Mouse (Mus musculus) midbrain, embryonic 14.5 days (tissue): ENCODE measurements around the gene Sphk1. TPM values are rescaled to one million over a fixed set of nuclear protein-coding genes. Genes with fewer than 3 reads are reported as not detected.

ENCODE experiments used
- ATAC-seq: fragments of 200-750 bp; cut with Nextera tagmentation; 2 replicates; pipeline ENCODE4 v1.8.0; 2017; ENCODE audit warnings: moderate number of reproducible peaks, moderate library complexity; ENCODE audit not compliant: low FRiP score, low TSS enrichment
- DNase-seq: peaks from one replicate; pipeline ENCODE4 v3.0.0-alpha.2; 2015
- H3K27ac ChIP-seq: fragments of 300-500 bp; sonication (generic); replicated peaks from 2 replicates; pipeline ENCODE4 v1.5.1; 2014; ENCODE audit warnings: mild to moderate bottlenecking, low read depth, low read length, moderate library complexity
- H3K27me3 ChIP-seq: fragments of 300-500 bp; sonication (generic); 2 replicates; pipeline ENCODE4 v1.6.1; 2014; ENCODE audit warnings: low read length, control low read depth, mixed read lengths; ENCODE audit not compliant: control insufficient read depth, insufficient read depth
- H3K36me3 ChIP-seq: fragments of 300-500 bp; sonication (generic); 2 replicates; pipeline ENCODE4 v1.6.1; 2014; ENCODE audit warnings: low read length, control low read depth; ENCODE audit not compliant: control insufficient read depth, insufficient read depth
- H3K4me1 ChIP-seq: fragments of 300-500 bp; sonication (generic); 2 replicates; pipeline ENCODE4 v1.6.1; 2014; ENCODE audit warnings: mild to moderate bottlenecking, antibody characterized with exemption, low read length, control low read depth; ENCODE audit not compliant: control insufficient read depth, insufficient read depth
- H3K4me2 ChIP-seq: fragments of 300-500 bp; sonication (generic); 2 replicates; pipeline ENCODE4 v1.6.1; 2014; ENCODE audit warnings: mild to moderate bottlenecking, low read length, moderate library complexity
- H3K4me3 ChIP-seq: fragments of 300-500 bp; sonication (generic); replicated peaks from 2 replicates; pipeline ENCODE4 v1.5.1; 2014; ENCODE audit warnings: low read depth, low read length
- H3K9ac ChIP-seq: fragments of 300-500 bp; sonication (generic); replicated peaks from 2 replicates; pipeline ENCODE4 v1.6.1; 2014; ENCODE audit warnings: mild to moderate bottlenecking, low read length, moderate library complexity
- H3K9me3 ChIP-seq: fragments of 300-500 bp; sonication (generic); 2 replicates; pipeline ENCODE4 v1.6.1; 2016; ENCODE audit warnings: low read length, control low read depth, mixed read lengths; ENCODE audit not compliant: control insufficient read depth
- WGBS: fragments of 180-500 bp; shearing (Covaris S2); extraction: QIAGEN DNeasy Blood & Tissue Kit; methylation state at CpG from one replicate; pipeline ENCODE4 v1.1.7; 2014; 5-methylcytosine and 5-hydroxymethylcytosine counted together
- polyA plus RNA-seq: library from polyadenylated mRNA; unstranded; fragments of >200 nt; fragmentation: Nextera tagmentation; extraction: Ambion mirVana; gene quantifications from 2 replicates; pipeline ENCODE4 v1.2.1, GENCODE M21; 2014

The Sphk1 gene
- polyA plus RNA-seq, 1 experiment from 2014 or later, result 5.4 TPM

- peaks cover 42% of the 10 kb centered on the region for H3K4me1 ChIP-seq
- no peaks in the 10 kb centered on the region for H3K36me3 ChIP-seq
- no peaks in the 10 kb centered on the region for H3K27me3 ChIP-seq
- no peak overlapping the region; the same call in 1 of the 2 replicates for H3K4me2 ChIP-seq
- H3K4me3 ChIP-seq, result no peak overlapping the region
- no peak overlapping the region for H3K9ac ChIP-seq
- no peaks in the 10 kb centered on the region for H3K9me3 ChIP-seq
- WGBS, result 63% methylated on average over 6 of the region's 6 CpGs
- no peak for ATAC-seq
- DNase-seq, result no peak
- H3K27ac ChIP-seq, result no peak overlapping the region
Observed at GRCm38 (mm10) chr11:116574486-116574885, 43.8 kb downstream of the Sphk1 start.

- H3K27ac ChIP-seq, result no peak overlapping the region
- H3K36me3 ChIP-seq, result no peaks in the 10 kb centered on the region
- H3K9ac ChIP-seq, result no peak overlapping the region
- DNase-seq, result no peak
- peaks cover 44% of the 10 kb centered on the region for H3K4me1 ChIP-seq
- no peaks in the 10 kb centered on the region for H3K27me3 ChIP-seq
- H3K4me2 ChIP-seq, result no peak overlapping the region; the same call in 1 of the 2 replicates
- WGBS, result 62% methylated on average over 6 of the region's 6 CpGs
- no peak overlapping the region for H3K4me3 ChIP-seq
- H3K9me3 ChIP-seq, result no peaks in the 10 kb centered on the region
- ATAC-seq, result no peak
Observed at GRCm38 (mm10) chr11:116574982-116575381, 44.3 kb downstream of the Sphk1 start.

- Histone ChIP-seq H3K36me3 (no peaks in the 10 kb centered on the region), H3K4me2 (no peak overlapping the region), H3K27me3 (no peaks in the 10 kb centered on the region), H3K4me1 (peaks cover 48% of the 10 kb centered on the region), H3K27ac (no peak overlapping the region), H3K9ac (no peak overlapping the region), H3K9me3 (no peaks in the 10 kb centered on the region), H3K4me3 (no peak overlapping the region)
- ATAC-seq (no peak), DNase-seq (no peak)
- WGBS, result 81% methylated on average over 2 of the region's 2 CpGs
Observed at GRCm38 (mm10) chr11:116575396-116575795, 44.7 kb downstream of the Sphk1 start.

- Histone ChIP-seq H3K27me3 (no peaks in the 10 kb centered on the region), H3K4me3 (no peak overlapping the region), H3K4me2 (peak overlapping the region; percentile 76), H3K9me3 (no peaks in the 10 kb centered on the region), H3K36me3 (no peaks in the 10 kb centered on the region), H3K4me1 (peaks cover 34% of the 10 kb centered on the region), H3K27ac (no peak overlapping the region), H3K9ac (no peak overlapping the region)
- WGBS, result 98% methylated on average over 3 of the region's 3 CpGs
- ATAC-seq, result no peak
- DNase-seq, result no peak
Observed at GRCm38 (mm10) chr11:116579280-116579679, 48.6 kb downstream of the Sphk1 start.

GRCm38 (mm10) chr11:116580031-116580652, 49.4 kb downstream of the Sphk1 start:
- Histone ChIP-seq H3K9ac (peak overlapping the region; percentile 98), H3K4me2 (peak overlapping the region; percentile 76), H3K27ac (peak overlapping the region; percentile 95), H3K27me3 (no peaks in the 10 kb centered on the region), H3K4me3 (peak overlapping the region; percentile 87), H3K4me1 (peaks cover 26% of the 10 kb centered on the region), H3K36me3 (no peaks in the 10 kb centered on the region), H3K9me3 (no peaks in the 10 kb centered on the region)
- DNase-seq, result peak; percentile 39
- WGBS, result 18% methylated on average over 10 of the region's 10 CpGs
- ATAC-seq, result no peak

GRCm38 (mm10) chr11:116580711-116581375, 50.1 kb downstream of the Sphk1 start:
- peak; percentile 80 for DNase-seq
- Histone ChIP-seq H3K36me3 (no peaks in the 10 kb centered on the region), H3K4me1 (peaks cover 19% of the 10 kb centered on the region), H3K27ac (peak overlapping the region; percentile 95), H3K9me3 (no peaks in the 10 kb centered on the region), H3K9ac (peak overlapping the region; percentile 98), H3K4me3 (peak overlapping the region; percentile 87), H3K27me3 (no peaks in the 10 kb centered on the region), H3K4me2 (peak overlapping the region; percentile 76)
- peak; percentile 81 for ATAC-seq
- WGBS, result under 1% methylated on average over 91 of the region's 91 CpGs

- peaks cover 13% of the 10 kb centered on the region for H3K4me1 ChIP-seq
- no peaks in the 10 kb centered on the region for H3K9me3 ChIP-seq
- H3K27ac ChIP-seq, result peak within 1 kb of the TSS; percentile 95
- no peaks in the 10 kb centered on the region for H3K36me3 ChIP-seq
- DNase-seq (peak; percentile 93), ATAC-seq (peak; percentile 90)
- peak within 1 kb of the TSS; percentile 76 for H3K4me2 ChIP-seq
- no peaks in the 10 kb centered on the region for H3K27me3 ChIP-seq
- peak within 1 kb of the TSS; percentile 98 for H3K9ac ChIP-seq
- peak within 1 kb of the TSS; percentile 87 for H3K4me3 ChIP-seq
- WGBS, result 2% methylated on average over 48 of the region's 51 CpGs
Observed at GRCm38 (mm10) chr11:116581376-116581814, 50.7 kb downstream of the Sphk1 start, which contains the start of gene Ube2o. Gene Ube2o (minus strand): TSS chr11:116581447.

- WGBS, result 84% methylated on average over 6 of the region's 6 CpGs
Observed at GRCm38 (mm10) chr11:116585682-116586081, 55.0 kb downstream of the Sphk1 start.

More at GRCm38 (mm10) chr11:116585682-116586081, 55.0 kb downstream of the Sphk1 start:
- Histone ChIP-seq H3K9ac (no peak overlapping the region), H3K4me1 (peaks cover 13% of the 10 kb centered on the region; the same call in 1 of the 2 replicates), H3K9me3 (no peaks in the 10 kb centered on the region), H3K27me3 (no peaks in the 10 kb centered on the region), H3K4me2 (no peak overlapping the region), H3K27ac (no peak overlapping the region), H3K36me3 (no peaks in the 10 kb centered on the region), H3K4me3 (no peak overlapping the region)
- DNase-seq (no peak), ATAC-seq (no peak)
